Mouse (Mus musculus): ENCODE results near the gene Trim68. TPM values are rescaled to one million over a fixed set of nuclear protein-coding genes. Genes with fewer than 3 reads are reported as not detected.

Trim68 gene
- 2.1 and 3.7 TPM in 2 replicates for polyA plus RNA-seq (2011; ENCODE audit: insufficient read depth, insufficient read length, low replicate concordance, missing spikeins)

DNA sequence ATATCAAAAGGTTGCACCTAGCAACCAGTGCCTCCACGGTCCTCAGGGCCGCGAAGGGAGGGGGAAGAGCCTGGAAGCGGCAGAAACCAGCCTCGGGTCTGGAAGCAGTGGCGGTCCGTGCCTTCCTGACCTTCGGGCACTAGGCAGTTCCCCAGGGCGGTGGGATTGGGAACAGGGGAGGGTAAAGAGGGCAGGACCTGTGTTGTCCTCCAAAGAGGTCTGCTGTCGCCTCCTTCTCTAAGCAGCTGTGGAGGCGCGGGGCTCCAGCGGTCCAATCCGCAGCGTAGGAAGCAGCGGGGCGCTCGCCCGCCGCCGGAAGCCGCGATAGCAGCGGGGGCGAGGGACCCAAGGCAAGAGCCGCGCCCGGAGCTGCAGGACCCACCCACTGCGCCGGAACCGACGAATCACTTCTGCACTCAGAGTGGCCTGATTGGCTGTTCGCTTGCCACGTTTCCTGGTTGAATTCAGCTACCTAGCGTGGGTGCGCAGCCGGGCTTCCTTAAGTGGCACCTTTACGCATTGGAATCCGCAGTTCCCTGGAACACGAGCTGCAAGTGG is at the start of gene Trim68:
TSS of gene Trim68 (minus strand) at position 384 of the 558 bp plus-strand sequence.
- under 1% methylated on average over 40 of the region's 40 CpGs for WGBS
- Histone ChIP-seq H3K4me3 (replicated peaks; ENCODE audit: control insufficient read depth, low read depth, low read length) (peak within 1 kb of the TSS; percentile 78), H3K4me1 (ENCODE audit: control insufficient read depth, insufficient read depth, low read length) (no peaks in the 10 kb centered on the region), H3K27ac (ENCODE audit: control insufficient read depth, insufficient read depth, low read depth, low read length, poor library complexity) (peak within 1 kb of the TSS; percentile 49)
- TF ChIP-seq CTCF (IDR thresholded peaks at IDR 0.05; ENCODE audit: control insufficient read depth, insufficient read depth, low read length), result no peak
- peak; percentile 41; the same call in 1 of the 2 replicates for TF ChIP-seq POLR2A (IDR thresholded peaks at IDR 0.05; ENCODE audit: borderline replicate concordance, control insufficient read depth, low read depth, low read length)

GRCm38 (mm10) chr7:102733793-102734192 is 46.7 kb upstream of the Trim68 start:
- H3K4me3 ChIP-seq (replicated peaks; ENCODE audit: control insufficient read depth, low read depth, low read length), result no peak overlapping the region
- TF ChIP-seq CTCF (IDR thresholded peaks at IDR 0.05; ENCODE audit: control insufficient read depth, insufficient read depth, low read length) (no peak), POLR2A (IDR thresholded peaks at IDR 0.05; ENCODE audit: borderline replicate concordance, control insufficient read depth, low read depth, low read length) (no peak)
- H3K4me1 ChIP-seq (ENCODE audit: control insufficient read depth, insufficient read depth, low read length), result no peaks in the 10 kb centered on the region
- no peak overlapping the region for H3K27ac ChIP-seq (ENCODE audit: control insufficient read depth, insufficient read depth, low read depth, low read length, poor library complexity)
- 52% methylated on average over 1 of the region's 1 CpGs for WGBS

- Histone ChIP-seq H3K4me1 (ENCODE audit: control insufficient read depth, insufficient read depth, low read length) (no peaks in the 10 kb centered on the region), H3K27ac (ENCODE audit: control insufficient read depth, insufficient read depth, low read depth, low read length, poor library complexity) (no peak within 1 kb of the TSS), H3K4me3 (replicated peaks; ENCODE audit: control insufficient read depth, low read depth, low read length) (no peak within 1 kb of the TSS)
- TF ChIP-seq CTCF (IDR thresholded peaks at IDR 0.05; ENCODE audit: control insufficient read depth, insufficient read depth, low read length) (no peak), POLR2A (IDR thresholded peaks at IDR 0.05; ENCODE audit: borderline replicate concordance, control insufficient read depth, low read depth, low read length) (no peak)
Measured at GRCm38 (mm10) chr7:102727391-102727790, 40.3 kb upstream of the Trim68 start, which contains the start of gene Olfr559. Gene Olfr559 (minus strand): TSS chr7:102727491.

DNA sequence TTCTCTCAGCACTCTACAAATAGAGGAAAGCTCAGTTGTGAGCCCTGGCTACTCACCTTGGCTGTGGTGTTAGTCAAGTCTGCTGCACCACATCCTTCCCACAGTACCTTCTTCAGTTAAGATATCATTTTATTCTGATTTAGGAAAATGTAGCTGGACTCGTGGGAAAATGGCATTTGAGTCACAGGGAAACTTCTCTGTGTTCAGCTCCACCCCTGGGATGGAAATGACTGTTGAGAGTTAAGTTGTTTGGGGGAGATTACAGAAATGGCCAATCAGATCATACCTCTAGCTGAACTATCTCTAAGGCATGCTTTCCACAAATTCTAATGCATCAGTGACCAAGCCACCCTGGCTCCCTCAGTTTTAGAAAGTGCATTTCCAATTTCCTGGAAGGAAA is 31.8 kb upstream of the Trim68 start, which contains the start of gene Olfr33:
TSS of gene Olfr33 (minus strand) at position 101 of the 400 bp plus-strand sequence.
- Histone ChIP-seq H3K27ac (ENCODE audit: control insufficient read depth, insufficient read depth, low read depth, low read length, poor library complexity) (no peak within 1 kb of the TSS), H3K4me1 (ENCODE audit: control insufficient read depth, insufficient read depth, low read length) (no peaks in the 10 kb centered on the region; the same call in 1 of the 2 replicates), H3K4me3 (replicated peaks; ENCODE audit: control insufficient read depth, low read depth, low read length) (no peak within 1 kb of the TSS)
- WGBS, result 36% methylated on average over 1 of the region's 1 CpGs
- TF ChIP-seq POLR2A (IDR thresholded peaks at IDR 0.05; ENCODE audit: borderline replicate concordance, control insufficient read depth, low read depth, low read length) (no peak), CTCF (IDR thresholded peaks at IDR 0.05; ENCODE audit: control insufficient read depth, insufficient read depth, low read length) (no peak)

DNA sequence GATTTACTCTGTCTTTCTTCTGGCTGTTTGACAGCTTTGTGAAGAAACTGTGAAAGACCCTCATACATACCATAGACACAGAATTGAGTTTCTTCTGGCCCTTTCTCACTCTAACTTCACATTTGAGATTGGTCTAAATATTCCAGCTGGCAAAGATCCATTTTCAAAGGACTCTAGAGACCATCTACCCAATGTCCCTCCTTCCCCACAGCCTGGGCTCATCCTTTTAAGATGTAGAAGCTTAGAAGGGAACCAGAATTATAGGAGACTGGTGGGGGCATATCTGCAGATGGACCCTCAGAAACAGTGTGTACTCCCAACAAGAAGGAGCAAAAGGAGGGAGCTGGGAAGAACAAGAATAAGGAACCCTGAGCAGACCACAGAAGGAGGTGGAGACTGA is 14.8 kb upstream of the Trim68 start, which contains the start of gene Olfr558:
TSS of gene Olfr558 (plus strand) at position 301 of the 400 bp plus-strand sequence.
- Histone ChIP-seq H3K4me3 (replicated peaks; ENCODE audit: control insufficient read depth, low read depth, low read length) (no peak within 1 kb of the TSS), H3K4me1 (ENCODE audit: control insufficient read depth, insufficient read depth, low read length) (no peaks in the 10 kb centered on the region), H3K27ac (ENCODE audit: control insufficient read depth, insufficient read depth, low read depth, low read length, poor library complexity) (no peak within 1 kb of the TSS)
- no peak for TF ChIP-seq CTCF (IDR thresholded peaks at IDR 0.05; ENCODE audit: control insufficient read depth, insufficient read depth, low read length)
- TF ChIP-seq POLR2A (IDR thresholded peaks at IDR 0.05; ENCODE audit: borderline replicate concordance, control insufficient read depth, low read depth, low read length), result no peak

DNA sequence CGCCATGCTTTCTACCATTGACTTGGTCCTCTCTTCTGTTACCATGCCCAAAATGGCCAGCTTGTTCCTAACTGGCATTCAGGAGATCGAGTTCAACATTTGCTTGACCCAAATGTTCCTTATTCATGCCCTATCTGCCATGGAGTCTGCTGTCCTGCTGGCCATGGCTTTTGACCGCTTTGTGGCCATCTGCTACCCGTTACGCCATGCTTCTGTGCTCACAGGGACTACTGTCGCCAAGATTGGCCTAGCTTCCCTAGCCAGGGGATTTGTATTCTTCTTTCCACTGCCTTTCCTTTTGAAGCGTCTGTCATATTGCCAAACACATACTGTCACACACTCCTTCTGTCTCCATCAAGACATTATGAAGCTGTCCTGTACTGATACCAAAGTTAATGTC is 11.3 kb upstream of the Trim68 start:
- no peaks in the 10 kb centered on the region for H3K4me1 ChIP-seq (ENCODE audit: control insufficient read depth, insufficient read depth, low read length)
- TF ChIP-seq POLR2A (IDR thresholded peaks at IDR 0.05; ENCODE audit: borderline replicate concordance, control insufficient read depth, low read depth, low read length), result no peak
- no peak for TF ChIP-seq CTCF (IDR thresholded peaks at IDR 0.05; ENCODE audit: control insufficient read depth, insufficient read depth, low read length)
- no peak overlapping the region for H3K4me3 ChIP-seq (replicated peaks; ENCODE audit: control insufficient read depth, low read depth, low read length)
- 82% methylated on average over 7 of the region's 7 CpGs for WGBS
- no peak overlapping the region for H3K27ac ChIP-seq (ENCODE audit: control insufficient read depth, insufficient read depth, low read depth, low read length, poor library complexity)

DNA sequence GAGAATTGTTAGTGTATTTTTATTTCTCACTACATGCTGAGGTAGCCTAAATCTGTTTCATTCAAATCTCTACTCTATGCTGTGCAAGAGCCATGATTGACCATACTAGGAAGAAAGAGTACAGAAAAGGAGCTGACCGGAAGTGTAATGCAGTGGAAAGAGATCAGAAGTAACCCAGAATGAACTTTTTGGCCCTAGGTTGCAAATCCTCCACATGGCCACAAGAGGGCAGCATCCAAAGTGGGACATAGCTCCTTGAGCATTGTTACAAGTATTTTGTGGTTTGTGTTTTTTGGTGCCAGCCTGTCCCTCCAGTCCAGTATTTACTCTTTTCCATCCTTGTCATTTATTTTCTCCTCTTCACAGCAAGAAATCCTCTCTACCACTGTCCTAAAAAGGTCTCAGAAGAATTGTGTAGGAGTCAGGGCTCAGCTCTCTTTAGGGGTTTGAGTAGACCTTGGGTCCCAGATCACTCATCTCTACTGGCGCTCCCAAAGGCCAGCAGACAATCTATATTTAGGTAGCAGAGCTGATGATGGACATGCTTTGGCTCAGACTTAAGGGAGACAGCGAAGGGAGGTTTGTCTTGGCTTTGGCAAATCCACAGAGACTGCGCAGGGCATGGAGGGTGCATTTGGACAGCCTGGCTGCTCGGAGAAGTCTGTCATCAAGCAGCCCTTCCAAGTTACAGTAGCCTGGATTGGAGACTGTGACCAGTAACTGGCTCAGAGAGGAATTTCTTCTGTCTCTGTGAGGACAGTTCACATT is 8.4 kb upstream of the Trim68 start, which contains the start of gene Olfr557:
TSS of gene Olfr557 (plus strand) at position 553 of the 768 bp plus-strand sequence.
- WGBS, result 67% methylated on average over 5 of the region's 5 CpGs
- TF ChIP-seq CTCF (IDR thresholded peaks at IDR 0.05; ENCODE audit: control insufficient read depth, insufficient read depth, low read length) (peak; percentile 68), POLR2A (IDR thresholded peaks at IDR 0.05; ENCODE audit: borderline replicate concordance, control insufficient read depth, low read depth, low read length) (no peak)
- H3K4me1 ChIP-seq (ENCODE audit: control insufficient read depth, insufficient read depth, low read length), result no peaks in the 10 kb centered on the region
- no peak within 1 kb of the TSS for H3K27ac ChIP-seq (ENCODE audit: control insufficient read depth, insufficient read depth, low read depth, low read length, poor library complexity)
- no peak within 1 kb of the TSS for H3K4me3 ChIP-seq (replicated peaks; ENCODE audit: control insufficient read depth, low read depth, low read length)

DNA sequence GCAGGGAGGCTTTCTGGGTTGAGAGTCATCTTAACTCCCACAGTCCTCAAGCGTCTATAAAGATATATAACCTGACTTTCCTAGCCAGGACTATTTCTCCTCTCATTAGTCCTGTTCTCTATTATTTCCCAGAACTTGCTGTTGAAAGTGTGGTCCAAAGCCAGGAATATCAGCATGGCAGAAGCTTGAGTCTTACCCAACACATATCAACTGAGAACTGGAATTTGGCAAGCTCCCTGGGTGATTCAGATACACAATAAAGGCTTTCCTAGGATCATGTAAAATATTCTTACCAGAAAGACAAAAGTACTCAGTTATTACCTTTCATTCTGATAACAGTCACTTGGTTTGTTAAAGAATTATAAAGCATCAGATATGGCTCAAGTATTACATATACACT is 5.2 kb downstream of the Trim68 start:
- no peak for TF ChIP-seq POLR2A (IDR thresholded peaks at IDR 0.05; ENCODE audit: borderline replicate concordance, control insufficient read depth, low read depth, low read length)
- TF ChIP-seq CTCF (IDR thresholded peaks at IDR 0.05; ENCODE audit: control insufficient read depth, insufficient read depth, low read length), result no peak

More for the DNA sequence above, 5.2 kb downstream of the Trim68 start:
- Histone ChIP-seq H3K4me1 (ENCODE audit: control insufficient read depth, insufficient read depth, low read length) (no peaks in the 10 kb centered on the region), H3K4me3 (replicated peaks; ENCODE audit: control insufficient read depth, low read depth, low read length) (no peak overlapping the region), H3K27ac (ENCODE audit: control insufficient read depth, insufficient read depth, low read depth, low read length, poor library complexity) (no peak overlapping the region)
- 89% methylated on average over 1 of the region's 1 CpGs for WGBS

All from bone marrow, adult 2 months (tissue).